Mouse (Mus musculus): ENCODE data around the gene Luc7l2. TPM values are rescaled to one million over a fixed set of nuclear protein-coding genes. Genes with fewer than 3 reads are reported as not detected.
A peak's percentile ranks its signal among the peaks of the same experiment; 100 is the strongest.

The Luc7l2 gene
- polyA plus RNA-seq, 1 experiment = 194 TPM

DNA sequence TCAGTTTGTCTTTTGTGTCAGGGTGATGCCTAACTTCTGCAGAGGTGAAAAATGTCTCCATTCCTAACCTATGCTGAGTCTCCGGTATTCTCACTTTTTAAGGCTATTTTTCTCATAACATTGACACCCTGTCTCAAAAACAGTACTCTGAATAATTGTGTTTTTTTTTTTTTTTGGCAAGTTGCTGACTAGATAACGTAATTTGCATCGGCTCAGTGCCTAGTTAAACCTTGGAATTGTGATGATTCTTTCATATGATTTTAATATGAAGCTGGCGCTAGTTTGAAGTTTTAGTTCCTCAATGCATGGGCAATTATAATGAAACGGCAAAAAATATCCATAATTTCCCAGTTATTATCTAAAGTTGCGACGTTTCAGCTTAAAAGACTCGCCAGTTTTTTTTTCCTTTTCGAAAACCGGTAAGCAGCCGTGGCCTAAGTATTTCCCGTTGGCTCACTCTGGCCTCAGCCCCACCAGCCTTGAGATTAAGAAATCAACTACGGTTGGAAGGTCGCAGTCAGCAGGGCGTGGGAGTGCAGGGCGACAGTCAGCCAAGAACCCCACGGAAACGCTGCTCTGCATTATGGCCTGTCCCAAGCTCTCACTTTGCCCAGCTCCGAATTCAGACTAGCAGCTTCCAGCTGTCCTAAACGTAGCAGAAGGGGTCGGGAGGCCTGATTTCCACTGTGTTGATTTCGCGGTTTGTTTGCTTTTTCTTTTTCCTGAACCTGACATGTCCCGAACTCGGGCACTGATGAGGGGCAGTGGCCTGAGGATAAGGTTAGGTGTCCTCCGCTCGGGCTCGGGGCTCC is 678 bp upstream of the Luc7l2 start:
- WGBS = 1% methylated on average over 28 of the region's 28 CpGs
- TF ChIP-seq CTCF (IDR thresholded peaks at IDR 0.05; ENCODE audit: borderline replicate concordance, insufficient read depth, low read depth, low read length) (no peak), POLR2A (IDR thresholded peaks at IDR 0.05; ENCODE audit: borderline replicate concordance, insufficient read depth, low read length) (no peak)

DNA sequence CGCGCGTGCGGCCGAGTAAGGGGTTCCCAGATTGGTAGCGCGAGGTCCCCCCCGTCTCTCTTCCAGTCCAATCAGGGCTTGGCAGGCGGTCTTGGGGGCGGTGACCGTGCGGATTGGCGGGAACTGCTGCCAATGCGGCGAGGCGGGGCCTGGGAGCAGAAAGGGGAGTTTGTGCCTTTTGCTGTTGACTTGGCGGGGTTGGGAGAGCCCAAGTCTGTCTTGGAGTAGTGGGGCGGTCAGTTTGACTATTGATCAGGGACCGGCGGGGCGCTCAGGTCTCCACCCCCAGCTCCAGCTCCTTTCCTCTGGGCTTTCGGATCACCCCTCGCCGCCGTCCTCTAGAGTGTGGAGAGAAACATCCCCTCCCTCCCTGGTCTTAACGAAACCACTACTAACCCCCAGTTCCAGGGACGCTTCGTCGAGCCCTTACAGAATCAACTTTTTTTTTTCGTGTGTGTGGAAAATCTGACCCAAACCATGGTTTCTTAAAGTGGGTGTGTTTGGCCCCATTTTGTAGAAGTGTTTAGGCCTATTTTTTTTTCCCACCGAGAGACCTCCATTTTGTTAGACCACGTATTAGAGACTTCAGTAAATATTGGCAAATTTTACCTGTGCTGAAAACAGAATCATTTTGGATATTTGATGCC is 978 bp downstream of the Luc7l2 start:
- peak; percentile 98 to 99 for DNase-seq
- H3K27ac ChIP-seq (ENCODE audit: insufficient read depth, low read length) = peak overlapping the region; percentile 6; the same call in 1 of the 2 replicates
- peaks cover 7% of the 10 kb centered on the region for H3K4me1 ChIP-seq (ENCODE audit: control insufficient read depth, insufficient read depth, low read length)
- TF ChIP-seq CTCF (IDR thresholded peaks at IDR 0.05; ENCODE audit: borderline replicate concordance, insufficient read depth, low read depth, low read length) (no peak), POLR2A (IDR thresholded peaks at IDR 0.05; ENCODE audit: borderline replicate concordance, insufficient read depth, low read length) (no peak)
- peak overlapping the region; percentile 77 for H3K4me3 ChIP-seq (replicated peaks; ENCODE audit: insufficient read depth, low read depth, low read length)
- WGBS = under 1% methylated on average over 32 of the region's 32 CpGs
- no peaks in the 10 kb centered on the region for H3K27me3 ChIP-seq (ENCODE audit: control insufficient read depth, insufficient read depth, low read length)

More for the DNA sequence above, 678 bp upstream of the Luc7l2 start:
- Histone ChIP-seq H3K4me3 (replicated peaks; ENCODE audit: insufficient read depth, low read depth, low read length) (peak overlapping the region; percentile 77), H3K27ac (ENCODE audit: insufficient read depth, low read length) (peak overlapping the region; percentile 90), H3K27me3 (ENCODE audit: control insufficient read depth, insufficient read depth, low read length) (no peaks in the 10 kb centered on the region), H3K4me1 (ENCODE audit: control insufficient read depth, insufficient read depth, low read length) (peaks cover 7% of the 10 kb centered on the region)
- peak in 1 of 2 experiments; percentile 83 for DNase-seq

DNA sequence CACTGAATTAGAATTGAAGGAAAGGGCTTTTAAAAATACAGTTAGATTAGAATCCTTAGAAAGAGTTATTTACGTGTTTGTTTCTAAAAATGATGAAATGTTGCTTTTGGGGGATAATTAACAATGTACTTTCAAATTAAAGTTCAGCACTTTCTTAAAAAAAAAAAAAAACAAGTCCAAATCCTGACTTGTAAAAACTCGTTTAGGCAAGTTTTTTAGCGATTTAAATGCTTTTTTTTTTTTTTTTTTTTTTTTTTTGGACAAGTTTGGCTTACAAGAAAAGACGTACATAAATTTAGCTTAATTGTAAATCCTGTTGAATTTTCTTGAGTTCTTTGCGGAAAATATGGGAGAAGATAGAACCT is 1.5 kb downstream of the Luc7l2 start:
- Histone ChIP-seq H3K4me3 (replicated peaks; ENCODE audit: insufficient read depth, low read depth, low read length) (peak overlapping the region; percentile 77), H3K27me3 (ENCODE audit: control insufficient read depth, insufficient read depth, low read length) (no peaks in the 10 kb centered on the region), H3K4me1 (ENCODE audit: control insufficient read depth, insufficient read depth, low read length) (peaks cover 7% of the 10 kb centered on the region), H3K27ac (ENCODE audit: insufficient read depth, low read length) (no peak overlapping the region)
- 10% methylated on average over 5 of the region's 5 CpGs for WGBS
- DNase-seq = no peak
- TF ChIP-seq CTCF (IDR thresholded peaks at IDR 0.05; ENCODE audit: borderline replicate concordance, insufficient read depth, low read depth, low read length) = no peak
- TF ChIP-seq POLR2A (IDR thresholded peaks at IDR 0.05; ENCODE audit: borderline replicate concordance, insufficient read depth, low read length) = no peak

DNA sequence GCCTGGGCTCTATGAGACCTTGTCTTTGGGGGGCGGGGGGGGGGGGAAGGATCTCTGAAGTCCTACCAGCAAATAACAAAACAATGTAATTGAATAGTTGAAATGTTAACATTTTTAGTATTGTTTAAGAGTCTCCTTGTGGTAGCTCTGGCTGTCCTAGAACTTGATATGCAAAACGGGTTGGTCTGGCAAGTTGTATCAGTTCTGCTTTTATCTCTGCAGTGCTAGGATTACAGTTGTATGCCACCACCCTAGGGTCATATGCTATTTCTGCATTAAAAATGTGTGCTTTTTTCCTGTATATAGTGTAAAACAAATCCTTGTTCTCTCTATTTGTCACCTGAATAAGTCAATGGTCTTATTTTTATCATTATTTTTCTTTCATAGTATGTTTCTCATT is 25.0 kb downstream of the Luc7l2 start:
- TF ChIP-seq CTCF (IDR thresholded peaks at IDR 0.05; ENCODE audit: borderline replicate concordance, insufficient read depth, low read depth, low read length) (no peak), POLR2A (IDR thresholded peaks at IDR 0.05; ENCODE audit: borderline replicate concordance, insufficient read depth, low read length) (no peak)
- Histone ChIP-seq H3K27ac (ENCODE audit: insufficient read depth, low read length) (no peak overlapping the region), H3K27me3 (ENCODE audit: control insufficient read depth, insufficient read depth, low read length) (no peaks in the 10 kb centered on the region), H3K4me3 (replicated peaks; ENCODE audit: insufficient read depth, low read depth, low read length) (no peak overlapping the region), H3K4me1 (ENCODE audit: control insufficient read depth, insufficient read depth, low read length) (no peaks in the 10 kb centered on the region)
- 78% methylated on average over 2 of the region's 2 CpGs for WGBS
- DNase-seq = no peak

DNA sequence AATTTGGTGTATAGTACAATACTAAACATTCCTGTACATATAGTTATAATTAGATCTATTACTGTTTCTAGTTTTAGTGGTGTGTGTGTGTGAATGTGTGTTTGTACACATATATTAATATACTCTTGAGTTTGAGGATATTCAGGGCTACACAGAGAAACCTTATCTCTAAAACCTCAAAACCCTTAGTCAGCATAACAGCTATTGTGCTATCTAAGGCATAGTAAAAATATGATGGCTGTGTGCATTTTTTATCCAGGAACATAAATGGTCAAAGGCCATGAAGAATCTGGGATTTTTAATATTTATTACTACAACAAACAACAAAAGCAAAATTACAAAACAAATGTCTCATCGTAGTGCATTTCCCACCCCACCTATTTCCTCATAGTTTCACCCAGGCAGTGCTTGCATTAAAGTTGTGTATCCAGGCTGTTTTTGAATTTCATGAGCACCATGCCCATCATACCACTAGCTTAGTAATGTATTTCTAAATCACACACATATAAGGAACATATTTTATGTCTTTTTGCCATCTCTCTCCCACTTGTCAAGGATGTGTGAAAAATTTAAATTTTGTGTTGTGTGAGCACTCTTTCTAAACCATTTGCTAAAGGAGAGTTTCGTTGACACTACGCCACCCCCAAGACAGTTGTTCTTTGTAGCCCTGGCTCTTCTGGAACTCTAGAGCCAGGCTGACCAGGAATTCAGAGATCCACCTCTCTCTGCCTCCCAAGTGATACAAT is 29.2 kb downstream of the Luc7l2 start:
- Histone ChIP-seq H3K4me1 (ENCODE audit: control insufficient read depth, insufficient read depth, low read length) (no peaks in the 10 kb centered on the region), H3K27me3 (ENCODE audit: control insufficient read depth, insufficient read depth, low read length) (no peaks in the 10 kb centered on the region), H3K27ac (ENCODE audit: insufficient read depth, low read length) (no peak overlapping the region), H3K4me3 (replicated peaks; ENCODE audit: insufficient read depth, low read depth, low read length) (no peak overlapping the region)
- 94% methylated on average over 3 of the region's 3 CpGs for WGBS
- no peak for DNase-seq
- TF ChIP-seq CTCF (IDR thresholded peaks at IDR 0.05; ENCODE audit: borderline replicate concordance, insufficient read depth, low read depth, low read length) (no peak), POLR2A (IDR thresholded peaks at IDR 0.05; ENCODE audit: borderline replicate concordance, insufficient read depth, low read length) (no peak)

DNA sequence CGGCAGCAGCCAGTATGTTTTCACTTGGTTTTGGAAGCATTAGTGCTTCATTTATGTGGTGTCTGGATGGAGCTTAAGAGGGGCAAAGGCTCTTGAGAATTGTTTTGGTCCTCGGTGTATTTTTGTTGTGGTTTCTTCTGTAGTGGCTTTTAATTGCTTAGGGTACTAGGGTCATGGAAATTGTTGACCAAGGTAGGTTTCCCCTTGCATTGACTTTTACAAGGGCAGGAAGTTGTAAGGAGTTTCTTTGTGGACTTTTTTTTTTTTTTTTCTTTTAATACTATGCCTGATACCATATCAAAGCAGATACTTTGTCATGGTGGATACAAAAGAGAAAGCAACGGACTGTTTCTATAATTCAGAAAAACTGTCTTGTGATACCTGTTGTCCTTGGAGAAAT is 30.6 kb downstream of the Luc7l2 start:
- TF ChIP-seq POLR2A (IDR thresholded peaks at IDR 0.05; ENCODE audit: borderline replicate concordance, insufficient read depth, low read length) (no peak), CTCF (IDR thresholded peaks at IDR 0.05; ENCODE audit: borderline replicate concordance, insufficient read depth, low read depth, low read length) (no peak)
- no peak for DNase-seq

DNA sequence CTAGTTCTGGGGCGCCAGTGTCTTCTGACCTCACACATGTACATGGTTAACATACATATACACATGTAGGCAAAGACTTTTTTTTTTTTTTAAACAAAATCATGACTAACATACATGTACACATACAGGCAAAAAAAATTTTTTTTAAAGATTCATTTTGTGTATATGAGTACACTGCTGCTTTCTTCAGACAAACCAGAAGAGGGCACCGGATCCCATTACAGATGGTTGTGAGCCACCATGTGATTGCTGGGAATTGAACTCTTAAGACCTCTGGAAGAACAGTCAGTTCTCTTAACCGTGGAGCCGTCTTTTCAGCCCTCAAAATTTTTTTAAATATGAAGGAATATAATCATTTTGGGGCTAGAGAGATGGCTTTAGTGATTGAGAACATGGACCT is 46.3 kb downstream of the Luc7l2 start:
- Histone ChIP-seq H3K4me3 (replicated peaks; ENCODE audit: insufficient read depth, low read depth, low read length) (no peak overlapping the region), H3K4me1 (ENCODE audit: control insufficient read depth, insufficient read depth, low read length) (no peaks in the 10 kb centered on the region), H3K27ac (ENCODE audit: insufficient read depth, low read length) (no peak overlapping the region), H3K27me3 (ENCODE audit: control insufficient read depth, insufficient read depth, low read length) (no peaks in the 10 kb centered on the region)
- TF ChIP-seq POLR2A (IDR thresholded peaks at IDR 0.05; ENCODE audit: borderline replicate concordance, insufficient read depth, low read length) (no peak), CTCF (IDR thresholded peaks at IDR 0.05; ENCODE audit: borderline replicate concordance, insufficient read depth, low read depth, low read length) (no peak)
- WGBS = 90% methylated on average over 4 of the region's 4 CpGs
- DNase-seq = no peak

More for the DNA sequence above, 30.6 kb downstream of the Luc7l2 start:
- H3K4me3 ChIP-seq (replicated peaks; ENCODE audit: insufficient read depth, low read depth, low read length) = no peak overlapping the region
- no peaks in the 10 kb centered on the region for H3K4me1 ChIP-seq (ENCODE audit: control insufficient read depth, insufficient read depth, low read length)
- H3K27me3 ChIP-seq (ENCODE audit: control insufficient read depth, insufficient read depth, low read length) = no peaks in the 10 kb centered on the region
- no peak overlapping the region for H3K27ac ChIP-seq (ENCODE audit: insufficient read depth, low read length)
- WGBS = 90% methylated on average over 3 of the region's 3 CpGs
